Comparison of ENCODE assay signal across 26 mouse cellular contexts in genomic region chr10:93105358-93105757, GRCm38 (mm10). TPM values are rescaled to one million over a fixed set of nuclear protein-coding genes. Genes with fewer than 3 reads are reported as not detected.
"Had no signal": no experiment of that assay in that cellular context is flagged by ENCODE, and none has a peak within 500 bp of the region (broad histone marks: within the 10 kb centered on the region; RNA-seq: fewer than 3 reads in every experiment).

No protein-coding gene starts in this region.

- H3K4me2 ChIP-seq: heart, embryonic 11.5 days; heart, embryonic 13.5 days; heart, embryonic 15.5 days; hindbrain, embryonic 12.5 days; hindbrain, embryonic 14.5 days; intestine, embryonic 15.5 days; limb, embryonic 12.5 days; liver, embryonic 11.5 days; liver, embryonic 13.5 days had no signal

- H3K9me3 ChIP-seq: heart, embryonic 13.5 days; heart, embryonic 15.5 days; hindbrain, embryonic 10.5 days; hindbrain, embryonic 12.5 days; intestine, embryonic 15.5 days; limb, embryonic 10.5 days; limb, embryonic 12.5 days; liver, embryonic 13.5 days had no signal

- DNase-seq: gastrocnemius, adult 2 months; gastrocnemius, postnatal 10 days; gastrocnemius, postnatal 25 days; heart, adult 2 months; heart, postnatal 4 days; kidney, adult 18-20 months; kidney, adult 8-10 months; kidney, postnatal 10 days; kidney, postnatal 25 days; kidney, postnatal 4 days; liver; liver, embryonic 13.5 days had no signal

- H3K4me3 ChIP-seq: gastrocnemius, adult 2 months; heart, adult 2 months; heart, embryonic 13.5 days; heart, embryonic 15.5 days; hindbrain, embryonic 10.5 days; hindbrain, embryonic 12.5 days; intestine, embryonic 15.5 days; left cerebral cortex, adult 2 months; limb, embryonic 10.5 days; limb, embryonic 12.5 days; liver, embryonic 13.5 days had no signal

- H3K27ac ChIP-seq: gastrocnemius, adult 2 months; heart, adult 2 months; heart, embryonic 13.5 days; heart, embryonic 15.5 days; hindbrain, embryonic 10.5 days; hindbrain, embryonic 12.5 days; hindbrain, embryonic 14.5 days; intestine, embryonic 15.5 days; limb, embryonic 10.5 days; limb, embryonic 12.5 days; liver, embryonic 13.5 days had no signal

- H3K4me1 ChIP-seq: heart, embryonic 13.5 days; heart, embryonic 15.5 days; hindbrain, embryonic 10.5 days; hindbrain, embryonic 12.5 days; intestine, embryonic 15.5 days; limb, embryonic 10.5 days; limb, embryonic 12.5 days; liver, embryonic 13.5 days had no signal

- H3K9ac ChIP-seq: heart, embryonic 13.5 days; heart, embryonic 15.5 days; hindbrain, embryonic 12.5 days; hindbrain, embryonic 14.5 days; intestine, embryonic 15.5 days; limb, embryonic 12.5 days; liver, embryonic 13.5 days had no signal

- H3K36me3 ChIP-seq: heart, embryonic 13.5 days; heart, embryonic 15.5 days; hindbrain, embryonic 10.5 days; hindbrain, embryonic 12.5 days; intestine, embryonic 15.5 days; limb, embryonic 10.5 days; limb, embryonic 12.5 days; liver, embryonic 13.5 days had no signal

- ATAC-seq: hindbrain, embryonic 16.5 days; inflammation-experienced regulatory T-cells, adult 6 months; intestine, embryonic 15.5 days; intestine, postnatal 0 days had no signal

- H3K27me3 ChIP-seq: heart, embryonic 13.5 days; heart, embryonic 15.5 days; hindbrain, embryonic 12.5 days; intestine, embryonic 15.5 days; limb, embryonic 12.5 days; liver, embryonic 13.5 days had no signal

RNA-seq across cellular contexts. Expression of gene Cfap54, which starts 23.9 kb away (rescaled TPM):
- polyA plus RNA-seq: intestine, postnatal 0 days had no signal
